Mouse (Mus musculus): ENCODE measurements around the gene Rae1.

Rae1 gene

DNA sequence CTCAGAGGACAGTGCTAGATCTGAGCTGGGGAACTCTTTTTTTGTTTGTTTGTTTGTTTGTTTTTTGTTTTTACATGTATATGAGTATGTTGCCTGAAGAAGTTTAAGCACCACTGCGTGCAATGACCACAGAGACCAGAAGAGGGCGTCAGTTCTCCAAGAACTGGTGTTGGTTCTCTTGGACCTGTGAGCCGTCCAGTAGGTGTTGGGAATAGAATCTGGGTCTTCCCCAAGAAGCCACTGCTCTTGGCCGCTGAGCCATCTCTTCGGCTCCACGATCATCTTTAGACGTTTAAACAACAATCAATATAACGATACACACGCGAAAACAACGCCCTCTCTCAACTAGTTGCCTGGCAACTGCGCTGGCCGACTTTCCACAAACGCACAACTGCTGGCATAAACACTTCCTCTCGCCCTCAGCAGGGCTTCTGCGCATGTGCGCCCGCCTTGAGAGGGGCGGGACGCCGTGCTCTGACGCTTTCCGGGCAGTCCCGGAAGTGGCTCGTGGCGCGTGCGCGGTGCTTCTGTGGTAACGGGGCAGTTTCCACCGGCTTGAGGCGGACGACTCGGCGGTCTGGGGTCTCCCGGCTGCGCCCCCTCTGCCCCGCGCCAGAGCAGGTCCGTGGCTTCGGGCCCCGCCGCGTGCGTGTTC lies at the start of gene Rae1:
Rae1 (plus strand) TSS at position 488 of the 655 bp plus-strand sequence.
- DNase-seq (ENCODE audit: low read depth, low spot score): peak; percentile 97

DNA sequence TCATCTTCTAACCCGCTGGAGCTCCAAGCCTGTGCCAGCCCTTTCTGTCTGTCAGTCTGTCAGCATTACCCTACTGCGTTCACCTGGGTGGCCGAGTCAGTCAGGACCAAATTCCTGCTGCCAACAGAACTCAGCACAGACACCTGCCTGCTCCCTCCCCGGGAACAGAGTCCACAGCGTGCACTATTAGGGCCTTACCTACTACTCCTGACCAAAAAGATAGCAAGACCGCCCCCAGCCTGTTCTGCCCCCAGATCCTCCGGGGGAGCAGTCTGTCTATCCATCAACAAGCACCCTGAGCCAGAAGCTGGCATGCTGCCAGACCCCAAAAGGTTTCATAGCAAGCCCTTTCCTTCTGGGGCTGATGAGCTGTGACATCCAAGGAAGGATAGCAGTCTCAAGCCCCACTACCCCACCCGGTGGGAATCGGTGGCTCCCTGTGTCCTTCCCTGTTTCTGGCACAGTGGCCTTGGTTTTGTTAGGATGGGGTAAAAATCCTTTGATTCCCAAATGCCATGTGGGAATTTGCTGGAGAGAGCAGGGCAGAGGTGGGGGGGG lies 49.7 kb upstream of the Rae1 start:
- DNase-seq (ENCODE audit: low read depth, low spot score): no peak

DNA sequence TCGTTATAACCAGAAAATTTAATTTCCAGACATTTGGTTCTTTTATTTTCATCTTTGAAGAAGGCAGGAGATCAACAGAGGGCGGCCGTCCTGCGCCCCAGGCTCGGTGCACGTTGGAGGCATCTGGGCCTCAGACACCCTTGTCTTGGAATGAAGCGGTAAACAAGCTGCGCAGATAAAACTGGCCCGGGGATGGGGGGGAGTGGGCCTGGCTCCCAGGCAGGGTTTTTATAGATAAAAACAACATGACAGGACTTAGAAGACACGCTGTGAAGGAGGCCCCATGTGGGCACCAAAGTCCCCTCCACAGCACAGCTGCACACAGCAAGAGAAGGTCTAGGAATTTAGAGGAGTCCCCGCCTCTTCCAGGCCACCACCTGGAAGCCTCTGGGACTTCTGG lies 49.2 kb upstream of the Rae1 start:
- no peak for DNase-seq (ENCODE audit: low read depth, low spot score)

DNA sequence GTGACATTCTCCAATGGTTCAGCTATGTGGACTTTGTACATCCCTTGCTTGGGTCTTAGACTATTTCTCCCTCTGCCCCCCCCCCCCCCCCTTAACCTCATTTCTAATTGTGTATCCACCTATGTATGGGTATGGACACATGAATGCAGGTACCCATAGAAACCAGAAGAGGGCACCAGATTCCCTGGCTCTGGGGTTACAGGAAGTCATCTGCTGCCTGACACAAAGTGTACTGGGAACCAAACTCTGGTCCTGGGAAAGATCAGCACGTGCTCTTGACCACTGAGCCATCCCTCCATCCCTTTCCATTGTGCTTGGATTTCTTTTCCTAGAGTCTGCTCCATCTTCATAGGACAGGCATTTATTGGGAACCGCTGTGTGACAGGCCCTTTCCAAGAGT lies 47.9 kb upstream of the Rae1 start:
- no peak for DNase-seq (ENCODE audit: low read depth, low spot score)

DNA sequence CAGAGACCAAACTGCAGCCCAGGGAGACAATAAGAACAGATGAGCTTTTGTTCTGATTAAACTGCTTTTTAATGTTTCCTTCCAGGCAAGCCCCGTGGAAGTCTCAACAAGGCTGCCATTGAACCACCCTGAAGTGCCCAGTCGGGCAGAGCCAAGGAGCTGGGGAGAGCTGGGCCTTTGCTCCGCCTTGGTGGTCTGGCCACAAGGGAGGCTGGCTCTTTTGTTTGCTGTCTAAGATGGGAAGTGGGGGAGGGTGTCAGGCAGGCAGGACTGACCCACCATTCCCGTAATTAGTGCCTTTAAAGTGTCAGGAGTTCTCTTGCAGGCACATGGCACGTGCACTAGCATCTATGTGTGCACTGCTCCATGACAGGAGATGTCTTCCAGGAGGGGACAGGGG lies 41.3 kb upstream of the Rae1 start:
- no peak for DNase-seq (ENCODE audit: low read depth, low spot score)

DNA sequence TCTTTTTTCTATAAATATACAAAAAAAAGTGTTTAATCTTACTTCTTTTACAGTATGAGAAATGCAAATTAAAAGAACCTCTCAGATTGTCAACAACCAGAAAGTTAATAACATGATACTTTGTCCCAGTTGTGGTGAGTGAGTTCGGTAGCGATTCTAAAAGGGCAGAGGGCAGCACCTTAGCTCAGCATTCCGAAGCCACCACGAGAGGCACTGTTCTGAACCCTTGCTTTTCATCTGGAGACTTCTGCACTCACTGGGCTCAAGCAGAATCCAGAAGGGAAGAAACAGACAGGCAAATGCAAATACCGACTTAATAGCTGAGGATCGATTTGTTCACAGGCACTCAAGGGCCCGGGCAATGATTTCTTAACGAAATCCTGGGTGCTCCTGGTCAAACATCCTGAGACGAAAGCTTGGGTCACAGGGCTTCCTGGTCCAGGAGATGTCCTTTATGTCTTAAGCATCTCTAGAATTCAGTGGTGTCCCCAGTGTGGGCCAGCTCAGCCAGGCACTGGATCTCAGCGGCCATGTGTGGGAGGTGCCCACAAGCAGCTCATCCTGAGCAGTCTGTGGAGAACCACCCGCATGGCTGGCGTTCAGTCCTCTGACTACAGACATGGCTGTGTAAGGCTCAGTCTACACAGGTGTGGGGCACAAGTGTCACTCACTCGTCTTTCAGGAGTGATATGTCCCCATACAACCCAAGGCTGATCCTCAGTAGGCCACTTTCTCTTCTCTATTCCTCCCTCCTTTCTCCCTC lies 40.7 kb upstream of the Rae1 start:
- no peak for DNase-seq (ENCODE audit: low read depth, low spot score)

DNA sequence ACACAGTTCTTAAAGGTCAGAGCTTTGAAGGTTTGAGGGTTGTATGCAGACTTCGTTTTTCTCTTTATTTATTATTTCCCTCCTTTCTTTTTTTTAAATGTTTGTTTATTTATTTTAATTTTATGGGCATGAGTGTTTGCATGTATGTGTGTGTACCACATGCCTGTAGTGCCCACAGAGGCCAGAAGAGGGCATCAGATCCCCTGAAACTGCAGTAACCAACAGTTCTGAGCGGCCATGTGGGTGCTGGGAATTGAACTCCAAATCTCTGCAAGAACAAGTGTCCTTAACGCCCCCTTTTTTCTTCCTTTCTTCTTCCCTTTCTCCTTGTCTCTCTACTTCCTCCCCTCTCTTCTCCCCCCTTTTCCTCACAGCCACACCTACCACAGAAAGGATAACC lies 39.6 kb upstream of the Rae1 start:
- DNase-seq (ENCODE audit: low read depth, low spot score): no peak

DNA sequence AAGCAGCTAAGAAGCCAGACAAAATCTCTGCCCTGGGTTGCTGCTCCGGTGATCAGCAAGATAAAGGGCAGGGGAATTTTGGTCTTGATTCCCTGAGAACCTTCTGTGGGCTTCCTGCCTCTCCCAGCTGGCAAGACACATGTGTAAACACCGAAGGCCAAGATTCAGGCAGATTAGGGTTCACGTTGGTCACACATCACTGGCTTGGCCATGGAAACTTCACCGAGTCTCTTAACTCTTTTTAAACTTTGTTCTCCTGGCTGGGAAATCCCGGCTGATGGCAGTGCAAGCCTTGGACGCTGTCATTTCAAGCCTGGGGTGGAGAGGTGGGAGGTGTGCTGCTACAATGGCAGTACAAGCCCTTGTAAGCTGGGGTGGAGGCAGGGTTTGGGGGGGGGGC lies 38.7 kb upstream of the Rae1 start:
- DNase-seq (ENCODE audit: low read depth, low spot score): no peak

DNA sequence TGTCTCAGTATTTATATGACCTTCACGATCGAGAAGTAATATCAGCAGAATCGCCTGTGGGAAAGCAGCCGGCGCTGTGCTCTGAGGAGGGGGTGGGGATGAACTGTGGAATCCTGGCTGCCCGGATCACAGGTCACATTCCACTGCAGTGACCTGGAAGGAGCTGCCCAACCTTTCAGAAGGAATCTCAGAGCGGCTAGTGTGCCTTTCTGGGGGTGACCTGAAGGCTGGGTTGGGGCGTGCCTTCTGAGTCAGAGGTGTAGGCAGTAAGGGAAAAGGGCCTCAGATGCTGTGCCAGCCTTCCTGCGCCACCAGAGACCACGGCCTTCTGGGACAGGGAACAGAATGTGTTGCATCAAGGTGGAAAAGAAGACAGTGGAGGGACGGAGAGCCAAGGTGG lies 34.7 kb upstream of the Rae1 start:
- no peak for DNase-seq (ENCODE audit: low read depth, low spot score)

DNA sequence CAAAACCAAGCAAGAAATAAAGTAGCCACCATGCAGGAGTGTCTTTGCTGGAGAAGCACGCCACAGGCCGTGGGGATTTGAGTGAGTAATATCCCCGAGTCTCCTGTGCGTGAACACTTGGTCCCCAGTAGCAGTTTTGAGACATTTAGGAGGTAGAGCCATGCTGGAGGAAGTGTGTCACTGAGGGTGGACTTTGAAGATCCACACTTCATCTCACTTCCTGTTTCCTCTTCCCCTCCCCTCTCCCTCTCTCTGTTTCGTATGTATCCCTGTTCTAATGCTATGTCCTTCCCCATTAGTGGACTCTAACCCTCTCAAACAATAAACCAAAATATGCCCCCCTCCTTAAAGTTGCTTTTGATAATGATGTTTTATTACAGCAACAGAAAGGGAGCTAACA lies 33.4 kb upstream of the Rae1 start:
- DNase-seq (ENCODE audit: low read depth, low spot score): no peak

DNA sequence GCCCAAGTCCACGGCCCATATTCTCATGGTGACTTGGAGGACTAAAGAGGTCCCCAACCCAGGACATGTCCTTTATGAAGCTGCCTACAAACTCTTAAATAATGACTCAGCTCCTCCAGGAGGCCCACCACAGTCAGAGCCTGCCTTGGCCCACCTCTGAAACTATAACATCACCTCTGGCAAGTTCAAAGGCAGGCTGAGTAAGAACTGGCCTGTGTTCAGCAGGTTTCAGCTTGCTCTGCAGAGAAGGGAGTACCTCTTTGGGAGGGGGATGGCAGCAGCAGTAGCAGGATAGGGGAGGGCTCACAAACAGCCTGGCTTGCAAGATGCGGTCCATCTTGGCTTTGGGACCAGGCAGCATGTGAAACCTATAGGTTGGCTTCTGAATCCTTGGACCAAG lies 28.1 kb upstream of the Rae1 start:
- no peak for DNase-seq (ENCODE audit: low read depth, low spot score)

DNA sequence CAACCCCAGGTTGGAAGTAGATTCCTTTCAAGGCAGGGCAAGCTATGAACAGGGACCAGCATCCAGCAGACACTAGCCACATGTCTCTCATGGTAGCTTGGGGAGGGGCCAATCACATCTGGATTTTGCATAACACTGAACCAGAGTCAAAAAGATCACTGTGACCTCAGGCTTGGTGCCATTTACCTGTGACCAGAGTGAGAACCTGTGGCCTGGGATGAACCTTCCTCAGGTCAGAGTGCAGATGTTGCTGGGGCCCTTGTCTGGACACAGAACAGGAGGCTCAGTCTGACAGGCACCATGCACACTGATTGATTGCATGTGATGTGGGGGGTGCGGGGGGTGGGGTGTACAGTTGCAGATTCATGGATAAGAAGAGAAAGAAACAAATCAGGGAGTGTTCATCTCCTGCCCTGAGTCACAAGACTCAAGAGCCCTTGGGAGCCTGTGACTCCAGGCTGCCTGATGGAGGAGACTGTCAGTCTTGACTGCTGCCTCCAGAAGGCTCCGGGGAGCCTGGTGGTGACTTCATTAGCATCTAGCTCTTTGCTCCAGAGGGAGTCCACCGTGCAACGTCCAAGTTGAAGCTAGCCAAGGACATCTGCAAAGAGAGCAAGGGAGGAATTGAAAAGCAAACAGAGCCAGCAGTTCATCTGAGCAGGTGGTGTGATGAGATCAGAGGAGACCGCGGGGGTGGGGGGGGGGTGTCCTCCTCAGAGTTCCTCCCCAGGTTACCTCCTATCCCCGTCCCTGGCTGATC lies 25.9 kb upstream of the Rae1 start:
- no peak for DNase-seq (ENCODE audit: low read depth, low spot score)

DNA sequence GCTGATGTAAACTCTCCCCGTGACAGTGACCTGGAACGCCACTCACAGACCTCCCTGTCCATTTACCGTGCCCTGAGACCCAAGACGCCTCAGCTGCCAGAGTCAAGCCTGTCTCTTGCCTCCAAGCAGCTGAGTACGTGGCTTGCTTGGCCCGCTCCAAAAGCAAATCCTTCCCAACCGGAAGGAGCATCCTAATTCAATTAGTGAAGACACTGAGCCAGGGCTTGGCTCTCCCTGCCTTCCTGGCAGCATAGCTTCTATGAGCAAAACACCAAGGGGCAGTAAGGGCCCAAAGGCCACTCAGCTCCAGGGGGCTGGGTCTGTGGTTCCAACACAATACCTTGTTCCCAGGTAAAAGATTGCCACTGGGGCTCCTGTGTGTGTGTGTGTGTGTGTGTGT lies 25.2 kb upstream of the Rae1 start:
- DNase-seq (ENCODE audit: low read depth, low spot score): no peak

DNA sequence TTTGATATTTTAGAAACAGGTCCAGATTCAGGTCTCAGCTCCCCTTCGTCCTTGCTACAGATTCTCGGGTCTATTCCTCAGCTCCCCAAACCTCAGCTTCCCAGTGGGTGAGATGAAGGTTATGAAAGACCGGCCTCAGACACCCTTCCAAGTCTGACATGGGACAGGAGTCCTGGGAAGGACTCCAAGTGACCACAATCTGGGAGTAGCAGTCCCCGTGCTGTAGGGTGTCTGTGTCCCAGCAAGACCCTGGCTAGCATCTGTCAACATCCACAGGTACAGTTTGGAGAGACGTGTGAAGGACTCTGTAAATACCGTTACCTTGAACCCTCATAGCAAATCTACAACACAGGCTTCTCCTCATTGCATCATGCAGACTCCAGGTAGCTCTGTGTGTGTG lies 24.8 kb upstream of the Rae1 start:
- DNase-seq (ENCODE audit: low read depth, low spot score): no peak

DNA sequence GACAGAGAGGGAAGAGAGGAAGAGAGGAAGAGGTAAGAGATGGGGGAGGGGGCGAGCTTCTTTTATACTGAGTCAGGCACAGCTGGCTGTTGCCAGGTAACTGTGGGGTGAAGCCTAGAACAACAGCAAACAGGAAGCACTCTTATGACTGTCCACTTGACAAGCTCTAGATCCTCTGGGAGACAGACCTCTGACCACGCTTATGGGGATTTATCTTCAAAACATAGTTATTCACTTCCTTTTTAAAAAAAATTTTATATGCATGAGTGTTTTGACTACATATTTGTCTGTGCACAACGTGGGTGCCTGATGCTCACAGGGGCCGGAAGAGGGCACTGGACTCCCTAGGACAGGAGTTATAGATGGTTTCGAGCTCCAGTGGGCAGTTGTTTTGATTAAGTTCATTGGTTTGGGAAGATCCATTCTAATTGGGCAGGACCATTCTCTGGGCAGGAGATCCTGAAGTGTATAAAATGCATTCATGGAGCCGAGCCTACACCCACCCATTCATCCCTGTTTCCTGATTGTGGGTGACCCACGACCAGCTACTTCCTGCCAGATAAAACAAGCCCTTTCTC lies 23.2 kb upstream of the Rae1 start:
- no peak for DNase-seq (ENCODE audit: low read depth, low spot score)

DNA sequence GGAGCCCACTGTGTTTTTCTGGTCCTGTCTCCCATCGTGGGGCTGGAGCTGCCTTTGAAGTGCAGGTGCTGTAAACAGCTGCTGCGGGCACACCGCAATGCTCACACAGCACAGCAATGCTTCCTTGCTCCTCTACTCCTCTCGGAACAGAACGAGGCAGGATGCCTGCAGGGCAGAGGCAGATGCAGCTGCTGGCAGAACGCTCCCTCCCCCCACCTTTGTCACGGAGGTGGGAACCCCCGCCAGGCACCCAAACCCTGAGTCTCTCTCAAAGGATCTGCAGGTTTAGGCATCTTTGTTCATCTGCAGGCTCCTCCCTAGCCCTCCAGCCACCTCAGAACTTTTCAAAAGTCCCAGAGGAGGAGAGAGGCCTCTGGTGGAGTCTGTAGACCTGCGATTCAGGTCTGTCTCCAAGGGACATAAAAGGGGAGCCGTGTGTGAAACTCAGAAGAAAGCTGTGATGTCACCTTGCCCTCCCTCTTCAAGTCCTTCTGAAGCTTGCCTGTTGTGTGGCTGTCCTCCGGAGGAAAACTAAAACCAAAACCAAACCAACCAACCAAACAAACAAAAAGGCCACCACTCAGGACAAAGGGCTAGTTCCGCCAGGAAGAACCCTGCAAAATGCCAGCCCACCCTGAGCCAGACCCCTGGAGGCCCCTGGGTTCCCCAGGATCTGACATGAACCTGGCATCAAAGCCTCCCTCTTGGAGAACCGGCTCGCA lies 22.3 kb upstream of the Rae1 start, which contains the start of gene Spo11:
Spo11 (plus strand) TSS at position 292 of the 722 bp plus-strand sequence.
- DNase-seq (ENCODE audit: low read depth, low spot score): no peak

DNA sequence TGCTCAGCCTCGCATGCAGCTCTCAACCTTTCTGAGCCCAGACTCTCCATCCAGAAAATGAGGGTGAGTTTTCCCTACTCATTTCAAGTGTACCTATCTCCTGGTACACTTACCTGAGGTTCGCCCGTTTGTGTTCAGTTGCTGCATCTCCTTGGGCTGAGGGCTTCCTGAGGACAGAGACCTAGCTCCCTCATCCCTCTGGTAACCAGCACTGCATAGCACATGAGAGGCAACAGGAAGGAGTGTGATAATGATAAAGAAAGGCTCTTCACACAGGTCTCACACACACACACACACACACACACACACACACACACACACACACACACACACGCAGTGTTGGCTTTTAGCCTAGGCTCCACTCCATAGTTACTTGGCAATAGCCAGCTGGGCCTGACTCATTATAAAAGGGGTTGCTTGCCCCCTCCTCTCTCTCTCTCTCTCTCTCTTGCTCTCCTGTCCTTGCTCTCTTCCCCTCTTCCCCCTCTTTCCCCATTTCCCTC lies 21.7 kb upstream of the Rae1 start:
- no peak for DNase-seq (ENCODE audit: low read depth, low spot score)

DNA sequence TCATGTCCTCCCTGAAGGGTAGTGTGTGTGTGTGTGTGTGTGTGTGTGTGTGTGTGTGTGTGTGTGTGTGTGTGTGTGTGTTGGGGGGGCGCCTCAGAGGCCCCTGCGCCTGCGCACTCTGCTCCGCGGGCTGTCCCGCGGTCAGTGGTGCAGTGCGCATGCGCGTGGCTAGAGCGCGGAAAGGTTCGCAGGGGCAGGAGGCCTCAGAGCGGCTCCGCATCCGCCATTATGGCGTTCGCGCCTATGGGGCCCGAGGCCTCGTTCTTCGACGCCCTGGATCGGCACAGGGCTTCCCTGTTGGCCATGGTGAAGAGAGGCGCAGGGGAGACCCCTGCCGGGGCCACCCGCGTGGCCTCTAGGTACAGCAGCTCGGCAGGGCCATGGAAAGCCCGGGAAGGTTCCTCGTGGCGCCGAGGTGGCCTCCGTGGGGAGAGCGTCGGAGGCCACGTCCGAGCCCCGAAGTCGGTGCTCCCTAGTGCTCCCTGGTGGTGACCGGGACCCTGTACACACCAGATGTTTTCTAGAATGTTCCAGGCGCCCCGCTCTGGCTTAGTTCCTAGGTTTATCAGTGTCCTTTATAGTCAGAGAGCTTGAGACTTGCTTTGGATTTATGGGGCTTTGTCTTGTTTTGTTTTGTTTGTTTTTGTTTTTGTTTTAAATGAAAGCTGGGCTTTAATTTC lies 20.1 kb upstream of the Rae1 start:
- DNase-seq (ENCODE audit: low read depth, low spot score): no peak

DNA sequence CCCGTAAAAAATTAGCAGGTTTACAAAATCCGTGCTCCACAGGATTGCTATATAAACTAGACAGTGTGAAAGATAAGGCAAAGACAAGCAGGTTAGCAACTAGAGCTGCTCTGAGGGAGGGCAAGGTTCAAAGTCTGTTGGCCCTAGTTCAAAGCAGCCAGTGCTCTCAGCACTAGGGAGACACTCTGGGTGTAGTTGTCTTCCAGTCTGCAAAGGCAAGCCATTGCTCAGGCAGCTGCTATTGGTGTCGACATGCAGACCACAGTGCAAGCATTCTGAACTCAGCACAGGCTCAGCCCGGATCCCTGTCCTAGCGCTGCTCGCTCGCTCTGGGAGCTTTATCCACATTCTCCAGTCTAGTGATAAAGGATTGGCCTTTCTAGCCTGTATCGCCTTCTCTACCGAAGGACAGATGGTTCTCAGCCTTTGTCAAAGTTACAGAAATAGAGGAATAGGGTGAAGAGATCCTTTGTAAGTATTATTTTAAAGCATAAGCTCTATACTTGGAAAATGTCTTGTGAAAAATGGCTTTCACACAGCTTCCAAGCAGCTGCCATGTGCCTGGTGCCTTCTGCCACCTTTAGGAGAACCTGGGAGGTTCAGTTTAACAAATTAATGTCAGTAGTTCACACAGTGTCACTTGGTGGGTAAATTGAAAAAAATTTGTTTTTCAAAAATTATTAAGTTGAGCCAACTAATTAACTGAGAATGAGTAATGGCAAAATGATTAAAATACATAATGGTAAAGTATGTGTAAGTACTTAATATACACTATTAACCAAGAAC lies 16.9 kb upstream of the Rae1 start:
- DNase-seq (ENCODE audit: low read depth, low spot score): no peak

DNA sequence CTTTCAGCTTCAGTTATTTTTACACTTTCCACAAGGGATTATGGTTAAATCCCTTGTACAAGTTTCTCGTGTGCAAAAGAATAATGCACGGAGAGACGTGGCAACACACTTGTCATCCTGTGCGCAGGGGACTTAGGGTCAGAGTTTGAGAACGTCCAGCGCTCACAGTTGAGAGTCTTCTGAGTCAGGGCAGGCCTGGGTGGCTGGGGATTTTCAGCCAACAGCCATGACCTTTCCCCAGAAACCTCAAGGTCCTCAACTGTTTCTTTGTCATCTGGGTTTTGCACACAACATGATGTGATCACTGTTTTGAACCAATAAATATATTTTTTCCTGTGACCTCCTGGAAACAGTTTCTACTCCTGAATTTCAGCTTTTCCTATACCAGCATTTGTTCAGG lies 9.8 kb upstream of the Rae1 start:
- no peak for DNase-seq (ENCODE audit: low read depth, low spot score)
